Mouse (Mus musculus): Measurements from ENCODE around the gene Gm20865.
"Not testable (repeated sequence)": the region's sequence is repeated elsewhere in the genome, so short reads cannot be mapped to it uniquely, and the experiment has no call there.

Gm20865 gene

GRCm38 (mm10) chrY:21241275-21241674, at the start of gene Gm20865:
Gene Gm20865 (plus strand): TSS chrY:21241575.
- DNase-seq (ENCODE audit: low spot score in 2 of 2), result not testable (repeated sequence)

Measured in frontal cortex, postnatal 14 days (tissue).